21 mouse cellular contexts compared by ENCODE assay signal in genomic region chr4:106534256-106534655, GRCm38 (mm10). TPM values are rescaled to one million over a fixed set of nuclear protein-coding genes. Genes with fewer than 3 reads are reported as not detected.
"Had no signal": no experiment of that assay in that cellular context is flagged by ENCODE, and none has a peak within 500 bp of the region (broad histone marks: within the 10 kb centered on the region; RNA-seq: fewer than 3 reads in every experiment).

No protein-coding gene starts in this region.

- DNase-seq: kidney, adult 8-10 months; layer of hippocampus, postnatal 36 days; lung, embryonic 14.5 days; lung, postnatal 10 days; right cerebral cortex, adult 18-20 months; right cerebral cortex, postnatal 25 days had no signal

- H3K36me3 ChIP-seq: limb, embryonic 15.5 days; liver, embryonic 12.5 days; midbrain, embryonic 15.5 days; neural tube, embryonic 12.5 days had no signal

- H3K27ac ChIP-seq: limb, embryonic 15.5 days; liver, embryonic 12.5 days; macrophage; midbrain, embryonic 15.5 days; neural tube, embryonic 12.5 days had no signal

- H3K4me3 ChIP-seq: limb, embryonic 15.5 days; liver, embryonic 12.5 days; megakaryocyte, embryonic 14.5 days; midbrain, embryonic 15.5 days; neural tube, embryonic 12.5 days had no signal

- H3K4me1 ChIP-seq: midbrain, embryonic 15.5 days had no signal

- H3K9ac ChIP-seq: limb, embryonic 15.5 days; liver, embryonic 12.5 days; lung, embryonic 14.5 days; midbrain, embryonic 15.5 days; neural tube, embryonic 12.5 days had no signal

- H3K27me3 ChIP-seq: limb, embryonic 15.5 days; midbrain, embryonic 15.5 days; neural tube, embryonic 12.5 days had no signal

RNA-seq across cellular contexts. Expression of gene Bsnd, which starts 42.2 kb away (rescaled TPM):
- total RNA-seq: layer of hippocampus, postnatal 36 days; left cerebral cortex, adult 8-10 months; left cerebral cortex, postnatal 25 days; monocyte, adult 5-6 weeks; neutrophil, adult 5-6 weeks had no signal
- polyA plus RNA-seq: limb, embryonic 11.5 days; limb, embryonic 15.5 days; liver, embryonic 12.5 days; liver, embryonic 16.5 days; lung, embryonic 14.5 days; macrophage; midbrain, embryonic 11.5 days; midbrain, embryonic 15.5 days; neural tube, embryonic 12.5 days; small intestine, adult 2 months; stomach, embryonic 16.5 days had no signal
